Mouse (Mus musculus): ENCODE data around the gene Caprin2. TPM values are rescaled to one million over a fixed set of nuclear protein-coding genes. Genes with fewer than 3 reads are reported as not detected.

Caprin2 gene
- total RNA-seq, 2 experiments from 2014 or later: 10.1 to 10.3 TPM

DNA sequence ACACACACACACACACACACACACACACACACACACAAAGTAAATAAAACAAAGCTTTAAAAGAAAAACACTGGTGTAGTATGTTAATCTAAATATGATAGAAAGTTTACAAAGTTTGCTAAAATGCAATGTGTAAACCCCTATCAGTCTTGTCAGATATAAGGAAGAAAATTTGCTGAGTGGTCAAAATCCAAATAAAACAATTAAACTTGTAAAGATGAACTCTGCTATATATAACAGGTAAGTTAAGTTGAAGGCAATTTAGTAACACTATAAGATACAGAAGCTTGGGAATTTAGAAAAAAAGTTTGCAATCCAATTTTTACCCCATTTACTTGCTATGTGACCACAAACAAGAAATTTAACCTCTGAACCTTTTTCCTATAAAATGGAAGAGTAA, 50.4 kb downstream of the Caprin2 start:
- DNase-seq (ENCODE audit: low spot score in 2 of 2): no peak

DNA sequence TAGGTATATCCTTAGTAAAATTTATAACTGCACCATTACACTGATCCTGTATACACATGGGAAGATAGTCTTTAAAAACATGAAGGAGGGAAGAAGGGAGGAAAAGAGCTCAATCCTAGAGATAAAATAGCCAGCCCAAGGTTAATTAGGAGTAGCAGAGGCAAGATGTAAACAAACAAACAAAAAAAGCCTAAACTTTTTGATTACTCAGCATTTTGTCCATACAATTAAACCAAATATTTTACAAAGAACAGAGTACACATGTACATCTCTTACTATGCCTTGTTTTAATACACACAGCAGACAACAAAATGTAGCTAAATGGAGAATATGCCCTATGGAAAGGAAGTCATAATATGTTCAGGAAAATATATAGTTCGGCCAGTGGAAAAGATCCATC, 54.3 kb downstream of the Caprin2 start:
- no peak for DNase-seq (ENCODE audit: low spot score in 2 of 2)

DNA sequence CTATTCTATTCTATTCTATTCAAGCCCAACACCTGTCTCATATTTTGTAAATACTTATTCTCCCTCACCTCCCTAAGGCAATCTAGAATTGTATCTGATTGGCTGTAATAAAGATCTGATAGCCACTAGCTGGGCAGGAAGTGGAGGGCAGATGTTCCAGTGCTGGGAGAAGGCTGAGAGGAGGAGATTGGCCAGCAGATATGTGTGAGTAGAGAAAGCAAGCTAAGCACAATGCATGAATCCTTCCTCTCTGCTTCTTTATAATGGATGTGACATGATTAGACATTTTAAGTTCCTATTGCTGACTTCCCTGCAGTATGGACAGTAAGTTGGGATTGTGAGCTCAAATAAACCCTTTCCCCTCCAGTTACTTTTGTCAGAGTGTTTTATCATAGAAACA, 57.6 kb downstream of the Caprin2 start:
- no peak for DNase-seq (ENCODE audit: low spot score in 2 of 2)

DNA sequence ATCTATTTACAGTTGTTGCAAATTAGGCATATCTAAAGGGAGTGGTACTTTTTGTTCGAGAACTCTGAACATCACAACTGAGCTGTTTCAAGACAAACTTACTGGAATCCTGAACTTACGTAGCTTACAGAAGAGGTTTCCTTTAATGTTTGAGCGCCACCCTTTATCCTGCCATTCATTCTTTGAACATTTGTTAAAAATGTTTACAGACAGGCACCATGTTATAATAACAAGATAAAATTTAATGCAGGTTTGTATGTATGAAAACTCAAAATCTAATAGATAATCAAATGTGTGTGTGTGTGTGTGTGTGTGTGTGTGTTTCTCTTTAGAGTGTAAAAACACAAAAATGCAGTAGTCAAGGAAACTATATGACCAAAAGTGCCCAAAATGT, 64.3 kb downstream of the Caprin2 start:
- no peak for DNase-seq (ENCODE audit: low spot score in 2 of 2)

DNA sequence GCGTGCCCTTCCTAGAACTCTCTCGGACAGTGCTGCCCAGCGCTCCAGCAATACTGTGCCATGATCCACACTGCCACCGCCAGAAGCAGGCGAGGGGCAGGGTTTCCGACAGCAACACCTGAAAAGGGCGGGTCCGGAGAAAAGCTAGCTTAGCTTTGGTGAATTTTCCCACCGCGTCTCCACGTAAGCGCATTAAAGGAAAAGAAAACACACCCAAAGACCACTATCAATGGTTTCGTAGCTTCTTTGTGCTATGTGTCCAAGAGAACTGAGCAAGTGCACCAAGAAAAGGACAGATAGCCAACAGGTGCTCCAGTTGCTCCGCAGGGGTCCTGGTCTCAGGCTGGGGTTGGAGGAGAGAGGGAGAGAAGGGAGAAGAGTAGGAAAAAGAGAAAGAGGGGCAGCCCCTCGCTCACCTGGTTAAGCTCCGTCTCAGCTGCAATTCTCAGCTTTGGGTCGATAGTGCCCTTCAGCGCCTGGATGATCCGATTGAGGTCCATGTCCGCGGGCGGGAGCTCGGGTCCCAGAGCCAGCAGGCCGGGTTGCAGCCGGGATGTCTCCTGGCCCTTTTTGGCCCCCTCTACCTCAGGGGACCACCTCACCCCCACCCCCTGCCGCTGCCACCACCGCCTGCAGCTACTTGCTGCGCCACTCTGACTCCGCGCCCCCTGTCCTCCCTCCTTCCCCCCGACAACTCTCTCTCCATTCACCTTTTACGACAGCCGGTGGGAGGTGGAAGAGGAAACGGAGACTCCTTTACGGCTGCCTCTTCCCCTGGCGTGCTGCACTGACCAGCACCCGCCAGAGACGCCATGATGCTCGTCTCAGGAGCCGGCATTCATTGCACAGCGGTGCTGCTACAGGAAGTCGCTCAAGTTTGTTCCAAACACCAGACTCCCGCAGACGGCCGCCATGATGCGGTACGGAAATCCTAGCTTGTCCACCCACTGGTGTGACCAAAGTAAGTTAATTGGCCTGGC, 65.0 kb downstream of the Caprin2 start, which contains the start of gene Ipo8:
Gene Ipo8, minus strand, starts transcription at position 720 of the 980 bp plus-strand sequence.
- DNase-seq (ENCODE audit: low spot score in 2 of 2): peak; percentile 77

- DNase-seq (ENCODE audit: low spot score in 2 of 2): no peak
Observed at GRCm38 (mm10) chr6:148830355-148830747, 65.7 kb downstream of the Caprin2 start.

- no peak for DNase-seq (ENCODE audit: low spot score in 2 of 2)
Observed at GRCm38 (mm10) chr6:148826119-148826518, 69.9 kb downstream of the Caprin2 start.

DNA sequence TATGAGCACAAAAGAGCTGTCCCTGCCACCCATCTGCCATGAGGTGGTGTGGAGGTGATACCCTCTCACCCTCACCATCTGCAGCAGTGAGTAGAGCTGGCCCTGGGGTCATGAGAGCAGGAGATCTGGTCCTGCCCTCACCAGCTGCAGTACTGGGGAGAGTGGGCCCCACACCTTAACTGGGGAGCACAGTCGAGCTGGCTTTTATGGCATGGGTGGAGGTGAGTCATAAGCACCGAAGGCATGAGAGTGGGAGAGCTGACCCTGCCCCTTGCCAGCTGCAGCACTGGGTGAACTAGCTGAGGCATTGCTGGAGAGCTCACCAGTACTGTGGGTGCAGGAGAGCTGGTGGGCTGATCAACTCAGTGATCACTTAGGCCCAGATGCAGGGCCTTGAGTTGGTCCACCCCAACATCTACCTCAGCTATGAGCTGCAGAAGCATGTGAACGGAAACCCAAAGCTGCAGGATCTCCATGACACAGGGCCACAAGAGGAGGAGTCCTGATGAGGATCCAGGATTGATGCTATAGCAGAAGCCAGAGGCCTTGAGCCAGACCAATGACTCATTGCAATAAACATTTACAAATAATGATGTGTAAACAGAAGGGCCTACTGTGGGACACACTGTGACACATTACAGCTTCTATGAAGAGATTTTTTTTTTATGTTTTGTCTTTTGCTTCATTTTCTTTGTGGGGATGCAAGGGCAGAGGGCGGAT, 77.3 kb downstream of the Caprin2 start:
- no peak for DNase-seq (ENCODE audit: low spot score in 2 of 2)

- no peak for DNase-seq (ENCODE audit: low spot score in 2 of 2)
Observed at GRCm38 (mm10) chr6:148816751-148817150, 79.3 kb downstream of the Caprin2 start.

DNA sequence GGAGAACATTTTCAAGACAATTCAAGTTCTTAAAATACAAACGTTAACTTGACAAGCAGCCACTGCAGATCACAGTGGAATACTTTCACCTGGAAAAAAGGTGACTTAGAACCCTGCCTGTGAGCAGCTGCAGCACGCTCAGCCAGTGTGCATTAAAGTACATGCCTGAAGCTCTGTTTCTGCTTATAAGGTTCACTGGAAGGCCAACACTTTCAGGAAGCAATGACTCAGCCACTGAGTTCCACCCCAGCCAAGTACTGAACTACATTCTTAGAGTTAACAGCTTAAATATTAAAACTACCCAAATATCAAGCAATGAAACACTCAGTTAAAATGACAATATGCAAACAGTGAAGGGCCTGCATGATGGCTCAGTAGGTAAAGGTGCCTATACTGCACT, 84.9 kb downstream of the Caprin2 start:
- no peak for DNase-seq (ENCODE audit: low spot score in 2 of 2)

DNA sequence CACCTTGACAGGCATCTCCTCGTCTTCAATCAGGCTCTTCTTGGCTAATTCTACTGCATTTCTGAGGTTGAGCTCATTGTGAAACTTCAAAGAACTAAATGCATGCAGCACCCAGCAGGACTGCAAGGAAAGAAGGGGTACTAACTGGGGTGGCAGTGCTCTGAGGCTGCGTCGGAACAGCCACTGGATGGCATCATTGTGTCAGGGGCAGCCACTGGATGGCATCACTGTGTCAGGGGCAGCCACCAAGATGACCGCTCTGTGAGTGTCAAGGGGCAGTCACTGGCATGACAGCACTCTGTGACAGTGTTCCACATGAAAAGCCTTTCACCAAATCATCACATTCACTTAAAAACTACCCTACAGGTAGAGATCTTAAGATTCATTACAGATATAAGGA, 96.3 kb downstream of the Caprin2 start:
- no peak for DNase-seq (ENCODE audit: low spot score in 2 of 2)

- no peak for DNase-seq (ENCODE audit: low spot score in 2 of 2)
Observed at GRCm38 (mm10) chr6:148795145-148795544, 100.9 kb downstream of the Caprin2 start.

Other genes starting within 250 kb of the Caprin2 start
- gene Ipo8, start 64.8 kb downstream of the Caprin2 start, total RNA-seq (2021): 10 to 100 TPM; 42.1 to 51.8 TPM
- gene Sinhcaf, start 50.2 kb upstream of the Caprin2 start, total RNA-seq (2021): 10 to 100 TPM in 1 of 2 experiments, 1 to 10 TPM in 1; 9.9 to 26.5 TPM
- 10 to 100 TPM; 14.5 to 18.5 TPM for gene Dennd5b, start 205.4 kb upstream of the Caprin2 start, total RNA-seq (2021)
- gene Gm10203, start 233.9 kb upstream of the Caprin2 start, total RNA-seq (2021): not detected
- gene Etfbkmt, start 243.6 kb upstream of the Caprin2 start, total RNA-seq (2021): 10 to 100 TPM; 12.5 to 13.5 TPM